Mouse (Mus musculus) CD4-positive, CD25-positive, alpha-beta regulatory T cell, adult 2 months (primary cell): Measurements from ENCODE around the gene Zxdc.

Experiments used
- DNase-seq: peaks from one replicate; pipeline ENCODE4 v3.0.0-alpha.2; 2012; ENCODE audit warnings: low read depth, low spot score

Zxdc gene

GRCm38 (mm10) chr6:90377708-90378107 is 8.4 kb downstream of the Zxdc start:
- no peak for DNase-seq

GRCm38 (mm10) chr6:90381465-90381864 is 12.2 kb downstream of the Zxdc start:
- no peak for DNase-seq

GRCm38 (mm10) chr6:90390629-90391028 is 21.3 kb downstream of the Zxdc start:
- DNase-seq: no peak

- no peak for DNase-seq
Measured at GRCm38 (mm10) chr6:90393948-90394347, 24.7 kb downstream of the Zxdc start.

- DNase-seq: no peak
Measured at GRCm38 (mm10) chr6:90395751-90396150, 26.5 kb downstream of the Zxdc start.

- no peak for DNase-seq
Measured at GRCm38 (mm10) chr6:90397291-90397690, 28.0 kb downstream of the Zxdc start.

- DNase-seq: no peak
Measured at GRCm38 (mm10) chr6:90408632-90409031, 39.3 kb downstream of the Zxdc start.

GRCm38 (mm10) chr6:90410972-90411371 is 41.7 kb downstream of the Zxdc start:
- no peak for DNase-seq

- DNase-seq: no peak
Measured at GRCm38 (mm10) chr6:90411926-90412325, 42.6 kb downstream of the Zxdc start.

GRCm38 (mm10) chr6:90422565-90422964 is 53.3 kb downstream of the Zxdc start:
- DNase-seq: peak; percentile 82

- no peak for DNase-seq
Measured at GRCm38 (mm10) chr6:90425361-90425760, 56.1 kb downstream of the Zxdc start.

- no peak for DNase-seq
Measured at GRCm38 (mm10) chr6:90426003-90426402, 56.7 kb downstream of the Zxdc start.

- DNase-seq: peak; percentile 14
Measured at GRCm38 (mm10) chr6:90428380-90428974, 59.2 kb downstream of the Zxdc start, which contains the start of gene Cfap100. Gene Cfap100, minus strand, starts transcription at chr6:90428797.

- no peak for DNase-seq
Measured at GRCm38 (mm10) chr6:90429911-90430310, 60.6 kb downstream of the Zxdc start.

- DNase-seq: no peak
Measured at GRCm38 (mm10) chr6:90431487-90431886, 62.2 kb downstream of the Zxdc start.

- DNase-seq: no peak
Measured at GRCm38 (mm10) chr6:90434687-90435086, 65.4 kb downstream of the Zxdc start.

GRCm38 (mm10) chr6:90435195-90435618 is 65.9 kb downstream of the Zxdc start:
- DNase-seq: peak; percentile 64

- no peak for DNase-seq
Measured at GRCm38 (mm10) chr6:90436192-90436907, 67.1 kb downstream of the Zxdc start.

- no peak for DNase-seq
Measured at GRCm38 (mm10) chr6:90437041-90437440, 67.7 kb downstream of the Zxdc start.

- no peak for DNase-seq
Measured at GRCm38 (mm10) chr6:90446883-90447282, 77.6 kb downstream of the Zxdc start.

GRCm38 (mm10) chr6:90450179-90450578 is 80.9 kb downstream of the Zxdc start:
- peak; percentile 41 for DNase-seq

GRCm38 (mm10) chr6:90450697-90451096 is 81.4 kb downstream of the Zxdc start:
- no peak for DNase-seq

- DNase-seq: no peak
Measured at GRCm38 (mm10) chr6:90451512-90451911, 82.2 kb downstream of the Zxdc start.
